Mouse (Mus musculus): ENCODE data around the gene Med8.

GRCm38 (mm10) chr4:118421384-118421783 is 12.2 kb downstream of the Med8 start:
- TF ChIP-seq CTCF (IDR thresholded peaks at IDR 0.05; ENCODE audit: extremely low read depth, insufficient read length, insufficient replicate concordance, low read depth, low read length), result no peak
- no peak for TF ChIP-seq POLR2A (IDR thresholded peaks at IDR 0.05; ENCODE audit: low read depth, low read length)
